Mouse (Mus musculus) mature B cell (primary cell): ENCODE measurements around the gene AF067061.
"Not testable (repeated sequence)": the region's sequence is repeated elsewhere in the genome, so short reads cannot be mapped to it uniquely, and the experiment has no call there.

ENCODE experiments used
- in situ Hi-C: fragments of 300-500 bp; cut with MboI; formaldehyde crosslinking; loops from 2 replicates; pipeline ENCODE4 v1.14.3; 2019

The AF067061 gene

DNA sequence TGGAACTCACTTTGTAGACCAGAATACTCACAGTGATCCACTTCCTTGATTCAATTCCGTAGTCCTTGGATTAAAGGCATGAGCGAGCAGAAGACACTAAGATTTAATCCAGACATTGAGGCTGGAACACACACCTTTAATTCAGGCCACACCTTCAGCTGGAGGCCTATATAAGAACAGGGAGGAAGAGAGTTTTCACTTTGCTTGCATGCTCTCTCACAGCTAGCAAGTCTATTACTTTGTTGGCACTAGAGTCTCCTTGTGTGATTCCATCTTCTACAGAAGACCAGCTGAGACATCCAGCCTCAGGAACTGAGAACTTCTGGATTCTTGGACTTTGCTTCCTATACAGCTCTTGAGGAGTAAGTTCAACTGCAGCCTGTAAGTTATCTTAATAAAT, at the start of gene AF067061:
Gene AF067061, plus strand, starts transcription at position 245 of the 400 bp plus-strand sequence.
- in situ Hi-C loops, result not testable (repeated sequence)

DNA sequence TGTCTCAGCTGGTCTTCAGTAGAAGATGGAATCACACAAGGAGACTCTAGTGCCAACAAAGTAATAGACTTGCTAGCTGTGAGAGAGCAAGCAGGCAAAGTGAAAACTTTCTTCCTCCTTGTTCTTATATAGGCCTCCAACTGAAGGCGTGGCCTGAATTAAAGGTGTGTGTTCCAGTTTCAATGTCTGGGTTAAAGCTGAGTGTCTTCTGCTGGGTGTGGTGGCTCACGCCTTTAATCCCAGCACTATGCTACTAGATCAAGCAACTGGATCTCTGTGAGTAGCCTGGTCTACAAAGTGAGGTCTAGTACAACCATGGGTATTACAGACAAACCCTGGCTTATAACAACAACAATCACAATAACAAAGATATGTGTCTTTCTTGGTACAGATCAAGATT, 47.1 kb upstream of the AF067061 start, which contains the start of gene Gm21762:
Gene Gm21762, minus strand, starts transcription at position 101 of the 400 bp plus-strand sequence.
- in situ Hi-C loops, result not testable (repeated sequence)

GRCm38 (mm10) chr13:120220922-120221321, 42.0 kb upstream of the AF067061 start:
- in situ Hi-C loops, result not testable (repeated sequence)

- in situ Hi-C loops, result not testable (repeated sequence)
These were observed 39.8 kb upstream of the AF067061 start for GRCm38 (mm10) chr13:120223012-120223659.

- in situ Hi-C loops, result not testable (repeated sequence)
These were observed 31.1 kb upstream of the AF067061 start for GRCm38 (mm10) chr13:120231798-120232197.

DNA sequence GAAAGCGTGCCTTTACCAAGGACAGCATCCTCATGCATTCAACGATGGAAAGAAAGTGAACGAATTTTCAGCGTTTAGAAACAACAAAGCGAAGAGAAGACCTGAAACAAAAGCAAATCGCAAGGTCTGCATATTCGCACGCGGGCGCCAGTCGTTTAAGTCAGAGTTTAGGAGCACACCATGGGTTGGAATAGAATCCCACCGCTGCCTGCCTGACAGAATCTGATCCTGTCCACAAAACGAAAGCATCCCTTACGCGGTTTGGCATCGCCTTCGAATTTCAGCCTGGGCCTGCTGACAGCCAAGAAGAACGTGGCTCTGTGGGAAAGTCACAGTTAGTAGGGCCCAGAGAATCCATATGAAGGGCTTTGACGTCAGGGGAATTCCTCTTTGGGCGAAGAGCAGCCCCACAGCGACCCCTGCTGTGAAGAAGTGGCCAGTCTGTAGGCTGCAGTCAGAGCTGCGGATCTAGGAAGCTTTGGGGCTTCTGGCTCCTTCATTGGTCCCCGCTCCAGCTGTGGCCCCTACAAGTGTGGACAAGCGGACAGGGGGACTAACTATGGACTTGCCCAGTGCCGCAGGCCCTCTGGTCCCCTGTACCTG, 30.4 kb upstream of the AF067061 start:
- in situ Hi-C loops, result not testable (repeated sequence)

DNA sequence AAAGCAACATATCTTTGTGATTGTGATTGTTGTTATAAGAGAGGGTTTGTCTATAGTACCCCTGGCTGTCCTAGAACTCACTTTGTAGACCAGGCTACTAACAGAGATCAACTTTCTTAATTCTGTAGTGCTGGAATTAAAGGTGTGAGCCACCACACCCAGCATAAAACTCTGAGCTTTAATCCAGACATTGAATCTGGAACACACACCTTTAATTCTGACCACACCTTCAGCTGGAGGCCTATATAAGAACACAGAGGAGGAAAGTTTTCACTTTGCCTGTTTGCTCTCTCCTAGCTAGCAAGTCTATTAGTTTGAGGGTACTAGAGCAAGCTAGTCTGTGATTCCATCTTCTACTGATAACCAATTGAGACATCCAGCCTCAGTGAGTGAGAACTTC, 24.1 kb upstream of the AF067061 start, which contains the start of gene Gm21731:
Gene Gm21731, plus strand, starts transcription at position 301 of the 400 bp plus-strand sequence.
- in situ Hi-C loops, result not testable (repeated sequence)

GRCm38 (mm10) chr13:120251208-120251924, 11.5 kb upstream of the AF067061 start:
- in situ Hi-C loops, result not testable (repeated sequence)

DNA sequence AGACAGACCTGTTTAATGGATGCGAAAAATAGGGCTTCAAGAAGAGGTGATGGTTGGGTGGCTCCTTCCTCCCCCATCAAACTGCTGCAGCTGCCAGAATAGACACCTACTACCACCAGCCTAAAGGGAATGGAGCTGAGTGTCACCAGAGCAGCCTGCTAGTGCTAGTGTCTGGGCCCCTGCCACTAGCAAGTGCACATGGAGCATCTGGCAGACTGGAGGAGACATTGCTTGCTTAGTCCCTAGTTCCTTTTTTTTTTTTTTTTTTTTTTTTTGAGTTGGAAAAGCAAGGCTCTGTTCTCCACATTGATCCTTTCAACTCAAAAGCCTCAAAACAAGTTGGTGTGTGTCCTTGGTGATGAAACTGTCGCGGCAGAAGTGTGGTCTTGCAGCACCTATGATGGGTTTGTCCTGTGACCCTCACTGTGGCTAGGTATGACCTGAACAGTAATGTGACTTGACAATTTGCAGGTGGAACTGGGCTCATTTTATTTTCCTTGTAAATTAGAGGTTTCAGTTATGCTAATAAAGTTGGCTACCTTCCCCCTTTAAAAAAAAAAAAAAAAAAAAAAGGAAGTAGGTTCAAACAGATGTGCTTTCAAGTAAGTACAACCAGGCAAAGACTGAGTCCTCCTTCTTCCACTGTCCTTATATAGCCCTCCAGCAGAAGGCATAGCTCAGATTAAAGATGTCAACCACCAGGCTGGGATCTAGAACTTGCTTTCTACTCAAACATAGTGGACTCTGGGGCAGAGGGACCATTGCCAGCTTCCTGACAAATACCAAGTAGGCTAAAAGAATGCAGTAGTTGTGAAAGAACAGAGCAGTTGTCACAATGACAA, 3.9 kb upstream of the AF067061 start:
- in situ Hi-C loops, result not testable (repeated sequence)

- in situ Hi-C loops, result not testable (repeated sequence)
These were observed 3.2 kb upstream of the AF067061 start for GRCm38 (mm10) chr13:120259718-120260117.

- in situ Hi-C loops, result not testable (repeated sequence)
These were observed 14.9 kb downstream of the AF067061 start for GRCm38 (mm10) chr13:120277837-120278236.

GRCm38 (mm10) chr13:120278784-120279183, 15.9 kb downstream of the AF067061 start:
- in situ Hi-C loops, result no loop called here

GRCm38 (mm10) chr13:120299324-120299894, 36.5 kb downstream of the AF067061 start:
- in situ Hi-C loops, result no loop called here

GRCm38 (mm10) chr13:120299991-120300442, 37.1 kb downstream of the AF067061 start, which contains the start of gene BC147527:
Gene BC147527, plus strand, starts transcription at chr13:120300392.
- in situ Hi-C loops, result no loop called here

DNA sequence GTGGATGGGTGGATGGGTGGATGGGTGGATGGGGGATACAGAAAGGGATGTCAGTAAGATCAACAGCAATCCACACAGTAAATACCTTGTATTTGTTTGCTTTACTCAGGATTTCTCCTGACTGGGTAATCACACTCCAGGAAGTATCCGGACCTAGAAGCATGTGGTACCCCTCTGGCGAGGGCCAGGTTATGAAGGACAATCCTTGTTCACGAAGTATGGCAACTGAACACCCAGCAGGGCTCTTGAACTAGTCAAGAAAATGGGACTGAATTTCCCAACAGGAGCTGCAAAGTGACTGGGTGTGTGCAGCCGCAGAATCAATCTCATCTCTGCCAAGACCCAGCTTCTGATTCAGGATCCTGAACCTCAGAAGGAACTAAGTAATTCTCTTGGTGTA, 37.9 kb downstream of the AF067061 start:
- in situ Hi-C loops, result no loop called here

GRCm38 (mm10) chr13:120310749-120311148, 47.8 kb downstream of the AF067061 start:
- in situ Hi-C loops, result no loop called here

GRCm38 (mm10) chr13:120313584-120313983, 50.7 kb downstream of the AF067061 start:
- in situ Hi-C loops, result no loop called here
